Mouse (Mus musculus) gonadal fat pad, adult 2 months (tissue): ENCODE results near the gene Eef1akmt3. TPM values are rescaled to one million over a fixed set of nuclear protein-coding genes. Genes with fewer than 3 reads are reported as not detected.

Experiments used
- DNase-seq: peaks from one replicate; pipeline ENCODE4 v3.0.0-alpha.2; 2012; ENCODE audit warnings: low read depth
- polyA plus RNA-seq: library from polyadenylated mRNA; depleted of rRNA; stranded (reverse); fragments of >200 nt; gene quantifications from 2 replicates; pipeline ENCODE4 v1.2.3, GENCODE M21; 2012

Eef1akmt3 gene
- polyA plus RNA-seq, 1 experiment: 0.55 TPM

GRCm38 (mm10) chr10:127050119-127050474 is 8.8 kb upstream of the Eef1akmt3 start:
- no peak for DNase-seq

DNA sequence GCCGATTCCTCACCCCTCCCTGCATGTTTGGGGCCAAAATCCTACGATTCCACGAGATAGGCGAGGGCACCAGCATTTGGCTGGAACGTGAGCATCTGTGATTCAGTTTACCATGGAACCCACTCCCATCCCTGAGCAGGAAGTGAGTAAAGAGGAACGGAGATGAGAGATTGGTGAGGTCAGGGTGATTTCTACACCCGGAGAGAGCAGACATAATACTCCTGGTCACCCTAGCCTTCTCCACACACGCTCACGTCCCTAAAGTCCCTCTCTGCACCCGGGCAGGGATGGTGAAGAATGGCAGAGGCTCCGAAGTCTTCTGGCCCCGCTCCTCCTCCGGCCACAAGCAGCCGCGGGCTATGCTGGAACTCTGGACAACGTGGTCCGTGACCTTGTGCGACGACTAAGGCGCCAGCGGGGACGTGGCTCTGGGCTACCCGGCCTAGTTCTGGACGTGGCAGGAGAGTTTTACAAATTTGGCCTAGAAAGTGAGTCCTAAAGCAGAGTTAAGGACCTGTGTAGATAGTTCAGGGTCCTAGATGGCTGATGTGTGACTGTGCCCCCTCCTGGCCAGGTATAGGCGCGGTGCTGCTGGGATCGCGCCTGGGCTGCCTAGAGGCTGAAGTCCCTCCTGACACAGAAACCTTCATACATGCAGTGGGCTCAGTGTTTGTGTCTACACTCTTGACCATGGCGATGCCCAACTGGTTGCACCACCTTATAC is 8.2 kb upstream of the Eef1akmt3 start:
- no peak for DNase-seq

DNA sequence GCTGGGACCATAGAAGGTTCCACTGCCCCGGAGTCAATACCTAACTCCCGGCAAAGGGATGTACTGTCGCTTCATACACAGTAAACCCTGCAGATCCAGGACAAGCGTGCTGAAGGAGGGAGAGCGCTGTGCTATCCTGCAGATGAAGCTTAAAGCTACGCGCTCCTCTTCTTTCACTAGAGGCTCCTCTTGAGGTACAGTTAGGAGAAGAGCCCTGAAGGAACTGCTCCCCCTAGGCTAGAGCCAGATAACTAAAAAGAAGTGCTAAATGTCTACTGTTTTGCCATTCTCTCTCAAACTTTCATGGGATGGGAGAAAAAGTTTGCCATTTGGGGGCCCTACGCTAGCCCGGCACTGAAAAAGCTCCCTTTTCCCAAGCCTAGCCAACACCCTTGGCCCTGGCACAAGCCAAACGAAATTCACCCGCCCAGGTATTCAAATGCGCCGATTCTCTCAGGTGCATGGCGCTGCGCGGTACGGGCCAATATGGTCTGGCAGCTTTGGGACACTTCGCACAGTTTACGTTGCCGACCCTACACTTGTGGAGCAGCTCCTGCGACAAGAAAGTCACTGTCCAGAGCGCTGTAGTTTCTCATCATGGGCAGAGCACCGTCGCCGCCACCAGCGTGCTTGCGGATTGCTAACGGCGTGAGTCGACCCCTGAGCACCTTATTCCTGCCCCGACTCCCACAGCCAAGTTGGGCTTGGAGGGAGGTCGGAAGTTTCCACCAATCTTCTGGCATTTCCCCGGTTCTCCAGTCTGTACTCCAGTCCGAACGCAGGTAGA is 7.5 kb upstream of the Eef1akmt3 start:
- no peak for DNase-seq

GRCm38 (mm10) chr10:127047954-127048353 is 6.6 kb upstream of the Eef1akmt3 start, which contains the start of gene Cyp27b1:
Cyp27b1 (plus strand) TSS chr10:127048250.
- DNase-seq: no peak

GRCm38 (mm10) chr10:127043187-127043586 is 1.9 kb upstream of the Eef1akmt3 start:
- DNase-seq: no peak

GRCm38 (mm10) chr10:127042468-127043115 is 1.3 kb upstream of the Eef1akmt3 start:
- no peak for DNase-seq

- DNase-seq: no peak
Observed at GRCm38 (mm10) chr10:127041774-127042338, 543 bp upstream of the Eef1akmt3 start.

DNA sequence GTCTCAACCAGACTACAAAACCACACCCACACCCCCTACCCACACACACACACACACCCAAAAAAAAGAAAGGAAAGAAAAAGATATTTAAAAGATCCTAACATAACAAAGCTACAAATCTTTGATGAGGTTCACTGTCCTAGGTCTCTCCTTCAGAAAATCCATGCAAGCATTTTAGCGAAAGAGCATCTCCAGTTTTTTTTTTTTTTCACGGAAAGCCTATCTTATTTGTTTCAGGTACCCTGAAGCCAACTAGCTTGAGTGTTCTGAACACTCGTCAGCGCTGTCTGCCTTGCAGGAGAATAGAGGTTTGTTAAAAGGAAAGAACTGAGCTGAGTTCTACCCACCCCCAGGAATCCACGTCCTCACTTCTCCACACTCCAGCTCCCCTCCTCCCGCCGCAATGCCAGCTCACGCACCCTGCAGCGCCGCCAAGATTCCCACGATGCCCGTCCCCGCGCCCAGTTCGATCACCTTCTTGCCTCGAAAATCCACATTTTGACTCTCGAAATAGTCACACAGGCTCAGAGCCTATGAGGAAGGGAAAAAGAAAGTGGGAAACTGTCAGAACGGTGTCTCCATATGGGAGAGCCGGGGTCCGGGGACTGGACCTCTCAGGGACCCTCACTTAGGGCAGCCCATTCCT is 621 bp downstream of the Eef1akmt3 start:
- no peak for DNase-seq

DNA sequence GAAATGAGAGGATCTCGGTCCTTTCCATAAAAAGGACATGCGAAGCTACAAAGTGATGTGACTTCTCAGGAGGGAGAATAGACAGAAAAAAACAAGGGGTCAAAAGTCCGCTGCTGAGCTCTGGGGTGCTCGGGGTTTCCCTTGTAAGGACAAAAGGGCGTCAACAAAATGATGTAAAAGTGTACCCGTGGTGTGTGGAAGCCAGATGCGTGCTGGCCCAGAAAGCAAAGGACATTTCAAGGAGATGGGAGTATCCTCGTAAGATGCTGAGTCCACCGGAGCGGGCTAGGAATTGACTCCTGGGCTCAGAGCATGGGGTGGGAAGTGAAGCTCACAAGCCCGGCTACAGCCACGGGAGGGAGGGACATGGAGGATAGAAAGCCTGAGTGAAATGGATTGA is 3.7 kb downstream of the Eef1akmt3 start:
- DNase-seq: no peak

GRCm38 (mm10) chr10:127036273-127036672 is 5.0 kb downstream of the Eef1akmt3 start:
- DNase-seq: no peak

DNA sequence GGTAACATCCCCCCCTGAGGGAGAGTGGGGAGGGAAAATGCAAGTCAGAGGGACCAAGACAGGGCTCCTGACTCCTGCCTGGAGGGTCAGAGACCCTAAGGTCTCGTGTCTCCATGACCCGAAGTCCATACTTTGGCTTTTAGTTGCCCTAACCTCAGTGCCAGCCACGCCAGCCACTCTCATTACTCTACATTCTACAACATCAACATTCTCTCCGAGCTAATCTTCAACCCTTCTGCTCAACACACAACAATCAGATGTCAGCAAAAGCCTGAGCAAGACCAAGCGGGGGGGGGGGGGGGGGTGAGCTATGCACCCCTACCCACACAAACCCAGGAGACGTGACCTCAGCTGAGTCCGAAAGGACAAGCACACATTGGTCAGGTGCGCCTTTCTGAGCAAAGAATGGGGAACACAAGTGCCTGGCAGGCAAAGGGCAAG is 8.0 kb downstream of the Eef1akmt3 start:
- DNase-seq: no peak

DNA sequence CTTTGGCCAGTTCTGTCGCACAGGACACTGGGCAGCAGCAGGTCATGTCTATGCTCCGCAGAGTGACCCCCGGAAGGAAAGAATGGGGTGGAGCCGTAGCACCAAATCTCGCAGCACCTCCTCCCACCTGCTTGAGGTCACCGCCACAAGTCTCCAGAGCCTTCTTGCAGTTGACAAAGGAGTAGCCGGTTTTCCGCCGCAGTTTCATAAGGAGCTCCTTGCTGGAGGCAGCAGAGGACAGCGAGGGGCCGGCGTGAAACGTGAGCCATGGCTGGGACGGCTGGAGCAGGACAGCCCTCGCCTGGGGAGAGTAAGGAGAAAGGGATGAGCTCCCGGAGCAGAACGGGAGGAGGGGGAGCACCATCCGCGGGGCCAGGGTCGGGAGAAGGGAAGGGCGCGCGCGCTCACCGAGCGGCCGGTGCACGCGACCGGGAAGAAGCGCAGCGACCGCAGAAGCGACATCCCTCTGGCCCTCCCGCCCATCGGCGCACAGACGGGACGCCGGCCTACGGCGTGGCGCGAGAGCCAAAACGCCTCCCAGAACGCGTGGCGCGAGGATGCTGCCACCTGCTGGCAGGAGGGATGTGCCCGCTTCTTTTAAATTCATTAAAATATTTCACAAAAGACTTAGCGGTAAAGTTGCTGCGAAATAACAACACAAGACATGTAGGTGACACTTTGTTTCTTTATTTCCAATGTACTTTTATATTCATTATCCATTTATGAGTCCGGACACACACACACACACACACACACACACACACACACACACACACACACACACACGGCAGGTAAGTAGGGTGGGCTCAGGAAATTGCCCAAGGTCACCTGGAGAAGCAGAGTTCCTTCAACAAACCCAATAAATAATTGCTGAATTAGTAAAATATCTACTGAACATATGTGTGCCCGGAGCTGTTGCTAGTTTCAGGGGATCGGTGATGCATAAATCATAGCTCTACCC is 10.7 kb downstream of the Eef1akmt3 start, which contains the start of gene Tsfm:
Tsfm (minus strand) TSS at position 505 of the 961 bp plus-strand sequence.
- DNase-seq: no peak

DNA sequence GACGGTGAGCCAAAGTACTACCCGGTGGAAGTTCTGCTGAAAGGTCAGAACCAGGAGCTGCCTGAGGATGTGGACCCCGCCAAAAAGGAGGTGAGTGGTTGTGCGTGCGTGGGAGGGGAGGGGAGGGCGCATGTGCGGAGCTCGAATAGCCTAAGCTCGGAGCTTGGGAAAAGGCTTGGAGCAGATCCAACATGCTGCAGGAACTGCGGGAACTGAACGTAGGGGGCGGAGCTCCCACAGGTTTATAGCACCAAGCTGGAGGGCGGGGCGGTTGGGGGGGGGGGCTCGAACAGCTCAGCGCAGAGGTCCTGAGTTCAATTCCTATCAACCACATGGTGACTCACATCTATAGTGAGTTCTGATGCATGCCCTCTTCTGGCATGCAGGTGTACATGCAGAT is 22.9 kb downstream of the Eef1akmt3 start:
- DNase-seq: no peak

GRCm38 (mm10) chr10:127017071-127017470 is 24.2 kb downstream of the Eef1akmt3 start:
- DNase-seq: no peak

DNA sequence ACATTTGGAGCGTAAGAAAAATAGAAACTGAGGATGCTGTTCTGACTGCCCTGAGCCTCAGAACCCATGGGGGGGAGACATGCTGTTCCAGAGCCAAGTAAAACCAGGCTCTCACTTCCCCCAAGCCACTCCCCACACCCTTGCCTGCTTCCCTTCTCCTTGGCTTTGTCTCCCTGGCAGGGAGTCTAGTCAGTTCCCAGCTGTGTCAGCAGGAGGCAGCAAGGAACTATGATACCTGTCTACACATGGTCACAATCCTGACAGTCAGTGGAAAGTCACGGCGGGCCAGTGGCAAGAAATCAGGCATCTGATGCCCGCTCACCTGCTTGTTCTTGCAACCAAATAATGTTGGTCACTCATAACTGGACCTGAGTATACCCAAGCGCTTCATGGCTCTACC is 24.8 kb downstream of the Eef1akmt3 start:
- no peak for DNase-seq

GRCm38 (mm10) chr10:127003806-127004205 is 37.5 kb downstream of the Eef1akmt3 start:
- DNase-seq: no peak

DNA sequence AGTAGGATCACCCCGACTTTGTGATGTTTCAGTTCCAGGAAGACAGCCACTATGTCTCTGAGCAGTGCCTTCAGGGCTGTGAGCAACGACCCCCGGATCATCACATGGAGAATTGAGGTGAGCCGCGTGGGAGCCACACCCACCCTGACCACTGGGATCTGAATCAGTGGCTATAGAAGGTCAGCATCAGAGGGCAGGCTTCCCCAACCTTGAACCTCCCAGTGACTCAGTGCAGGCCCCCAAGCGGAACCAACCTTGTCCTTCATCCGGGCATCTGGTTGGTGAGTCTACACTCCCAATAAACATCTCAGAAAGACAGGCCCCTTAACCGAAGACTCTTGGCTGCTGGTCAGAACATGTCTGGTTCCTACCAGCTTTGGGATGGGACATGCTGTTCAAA is 38.0 kb downstream of the Eef1akmt3 start:
- DNase-seq: no peak

DNA sequence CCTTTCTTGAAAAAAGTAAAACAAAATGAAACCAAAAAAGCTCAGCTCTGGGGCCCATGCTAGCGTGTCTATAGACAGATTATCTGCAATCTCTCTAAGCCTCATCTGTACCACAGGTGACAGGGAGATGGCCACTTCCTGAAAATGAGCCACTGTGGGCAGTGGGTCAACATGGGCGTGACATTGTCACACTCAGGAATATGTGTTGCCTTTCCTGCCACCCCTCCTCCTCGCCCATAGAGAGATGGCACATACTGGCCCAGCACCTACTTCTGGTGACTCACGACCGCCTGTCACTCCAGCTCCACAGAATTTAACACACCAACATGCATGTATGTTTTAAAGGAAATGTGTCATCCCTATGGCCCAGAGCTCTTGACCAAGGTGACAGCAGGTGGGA is 38.5 kb downstream of the Eef1akmt3 start:
- no peak for DNase-seq

GRCm38 (mm10) chr10:127002056-127002455 is 39.3 kb downstream of the Eef1akmt3 start:
- DNase-seq: no peak

DNA sequence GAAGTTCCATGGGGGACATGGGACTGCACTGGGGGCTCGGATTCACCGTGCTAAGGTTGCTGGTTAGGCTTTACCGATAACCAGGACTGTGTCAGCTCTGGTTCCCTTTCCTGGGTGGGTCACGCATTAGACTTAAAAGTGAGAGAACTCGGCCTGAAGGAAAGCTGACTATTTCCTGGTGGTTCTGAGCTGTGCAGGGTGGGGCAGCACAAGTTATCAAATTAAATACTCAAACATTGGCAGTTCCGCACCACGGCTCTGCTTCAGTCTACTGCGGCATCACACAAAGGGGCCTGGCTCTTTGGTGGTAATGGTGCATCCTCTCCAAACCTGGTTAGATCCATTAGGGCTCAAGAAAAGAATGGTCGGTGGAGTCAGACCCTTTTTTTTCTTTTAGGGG is 40.0 kb downstream of the Eef1akmt3 start:
- no peak for DNase-seq

DNA sequence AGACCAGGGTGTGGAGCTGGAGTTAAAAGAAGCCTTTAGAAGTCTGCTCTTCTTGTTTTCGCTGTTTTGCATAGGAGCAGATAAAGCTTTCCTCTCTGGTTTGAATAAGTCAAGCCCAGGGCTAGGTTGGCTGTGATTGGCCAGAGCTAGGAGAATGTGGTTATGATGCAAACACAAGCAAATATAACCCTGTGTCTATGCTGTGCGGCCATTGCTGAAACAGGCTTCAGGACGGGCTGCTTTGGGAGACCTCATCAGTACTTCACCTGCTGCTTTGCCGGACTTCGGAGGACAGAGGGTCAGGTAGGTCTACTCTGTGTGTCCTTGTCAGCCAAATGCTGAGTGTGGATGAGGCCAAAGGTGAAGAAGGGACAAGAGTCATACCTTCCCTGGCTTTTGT is 40.8 kb downstream of the Eef1akmt3 start, which contains the start of gene Avil:
Avil (plus strand) TSS at position 181 of the 400 bp plus-strand sequence.
- no peak for DNase-seq
